Mouse (Mus musculus) adrenal gland, adult (tissue): ENCODE results near the gene Plcl2.
"Not testable (repeated sequence)": the region's sequence is repeated elsewhere in the genome, so short reads cannot be mapped to it uniquely, and the experiment has no call there.

Source experiments
- DNase-seq, 2 experiments: peaks; one replicate each; pipeline ENCODE4 v3.0.0; 2022 to 2023; ENCODE audit warnings: low spot score in 1 of 2; ENCODE audit not compliant: inconsistent age in 2 of 2

The Plcl2 gene

GRCm38 (mm10) chr17:50530089-50530488, 20.9 kb downstream of the Plcl2 start:
- no peak for DNase-seq

GRCm38 (mm10) chr17:50534889-50535288, 25.7 kb downstream of the Plcl2 start:
- DNase-seq: not testable (repeated sequence)

GRCm38 (mm10) chr17:50536409-50537194, 27.4 kb downstream of the Plcl2 start:
- peak in 1 of 2 experiments; percentile 52 for DNase-seq

- peak in 1 of 2 experiments; percentile 56 for DNase-seq
Measured at GRCm38 (mm10) chr17:50537786-50538185, 28.6 kb downstream of the Plcl2 start.

- DNase-seq: no peak
Measured at GRCm38 (mm10) chr17:50544860-50545259, 35.7 kb downstream of the Plcl2 start.

- no peak for DNase-seq
Measured at GRCm38 (mm10) chr17:50545274-50545673, 36.1 kb downstream of the Plcl2 start.

- DNase-seq: no peak
Measured at GRCm38 (mm10) chr17:50552130-50552529, 42.9 kb downstream of the Plcl2 start.

- peak in 1 of 2 experiments; percentile 72 for DNase-seq
Measured at GRCm38 (mm10) chr17:50557566-50558238, 48.5 kb downstream of the Plcl2 start.

GRCm38 (mm10) chr17:50558239-50558625, 49.0 kb downstream of the Plcl2 start:
- DNase-seq: peak in 1 of 2 experiments; percentile 54

- DNase-seq: peak in 1 of 2 experiments; percentile 52
Measured at GRCm38 (mm10) chr17:50565376-50566123, 56.3 kb downstream of the Plcl2 start.

GRCm38 (mm10) chr17:50568846-50569245, 59.6 kb downstream of the Plcl2 start:
- DNase-seq: no peak

GRCm38 (mm10) chr17:50570228-50570627, 61.0 kb downstream of the Plcl2 start:
- DNase-seq: not testable (repeated sequence)

GRCm38 (mm10) chr17:50570681-50571398, 61.6 kb downstream of the Plcl2 start:
- no peak for DNase-seq

- no peak for DNase-seq
Measured at GRCm38 (mm10) chr17:50574161-50574560, 65.0 kb downstream of the Plcl2 start.

GRCm38 (mm10) chr17:50580416-50580815, 71.2 kb downstream of the Plcl2 start:
- DNase-seq: no peak

- no peak for DNase-seq
Measured at GRCm38 (mm10) chr17:50586834-50587233, 77.6 kb downstream of the Plcl2 start.

GRCm38 (mm10) chr17:50587941-50588340, 78.7 kb downstream of the Plcl2 start:
- DNase-seq: no peak

GRCm38 (mm10) chr17:50600178-50600577, 91.0 kb downstream of the Plcl2 start:
- DNase-seq: no peak

GRCm38 (mm10) chr17:50600696-50601095, 91.5 kb downstream of the Plcl2 start:
- peak in 1 of 2 experiments; percentile 61 for DNase-seq

GRCm38 (mm10) chr17:50606890-50607289, 97.7 kb downstream of the Plcl2 start:
- no peak for DNase-seq

GRCm38 (mm10) chr17:50609908-50610307, 100.7 kb downstream of the Plcl2 start:
- no peak for DNase-seq
